ENCODE assay signal across 10 mouse cellular contexts in genomic region chr17:85485065-85485945, GRCm38 (mm10).
A peak's percentile ranks its signal among the peaks of the same experiment; 100 is the strongest.
DNase-seq lines count a peak whose midpoint lies in the region; ATAC-seq and TF ChIP-seq lines count a peak whose summit lies in the region.
"Had no signal": no experiment of that assay in that cellular context is flagged by ENCODE, and none has a peak within 500 bp of the region (broad histone marks: within the 10 kb centered on the region; RNA-seq: fewer than 3 reads in every experiment).

No protein-coding gene starts in this region.

- DNase-seq in embryo, embryonic 10.5 days (ENCODE audit: low spot score) = peak; percentile 31
- no peak for DNase-seq in embryo, embryonic 11 days
- peak; percentile 20 for DNase-seq in MN1 (ENCODE audit: low spot score)
- DNase-seq in left cerebral cortex, postnatal 25 days (ENCODE audit: low spot score in 2 of 2) = no peak
- DNase-seq in cerebellum, adult 11-12 months = no peak
- DNase-seq in liver, postnatal 0 days = no peak

- peaks cover 30% of the 10 kb centered on the region for H3K4me1 ChIP-seq in forebrain, embryonic 15.5 days
- peaks cover 8% of the 10 kb centered on the region; the same call in 1 of the 2 replicates for H3K4me1 ChIP-seq in midbrain, embryonic 16.5 days (ENCODE audit: control insufficient read depth, insufficient read depth, low read length)
- H3K4me1 ChIP-seq in liver, postnatal 0 days (ENCODE audit: insufficient read depth) = no peaks in the 10 kb centered on the region

- ATAC-seq in forebrain, embryonic 15.5 days (replicated peaks) = peak; percentile 62
- ATAC-seq in midbrain, embryonic 16.5 days = no peak
- ATAC-seq in liver, postnatal 0 days = no peak
- ATAC-seq: inflammation-experienced regulatory T-cells, adult 6 months had no signal

- H3K4me3 ChIP-seq in forebrain, embryonic 15.5 days = peak overlapping the region; percentile 32
- H3K4me3 ChIP-seq in midbrain, embryonic 16.5 days (ENCODE audit: low read depth, low read length) = peak overlapping the region; percentile 10
- no peak overlapping the region for H3K4me3 ChIP-seq in liver, postnatal 0 days (ENCODE audit: low read depth, low read length)

- no peak for TF ChIP-seq EP300 in liver, postnatal 0 days (IDR thresholded peaks at IDR 0.05; ENCODE audit: low read depth)

- H3K4me2 ChIP-seq in forebrain, embryonic 15.5 days (replicated peaks) = peak overlapping the region; percentile 55
- peak overlapping the region; percentile 43 for H3K4me2 ChIP-seq in midbrain, embryonic 16.5 days (ENCODE audit: low read length)
- H3K4me2 ChIP-seq in liver, postnatal 0 days (ENCODE audit: low read depth, low read length) = no peak overlapping the region
- H3K4me2 ChIP-seq: liver, embryonic 11.5 days had no signal

- WGBS in forebrain, embryonic 15.5 days = under 1% methylated on average over 30 of the region's 30 CpGs
- under 1% methylated on average over 30 of the region's 30 CpGs for WGBS in midbrain, embryonic 16.5 days
- 4% methylated on average over 30 of the region's 30 CpGs for WGBS in liver, postnatal 0 days (ENCODE audit: insufficient replicate concordance)

- intact Hi-C loops in left cerebral cortex, postnatal 25 days (cut with DNase I) = loop anchor here (5.0 kb wide), 2 partner anchors 137 to 312 kb away; no protein-coding TSS in a partner anchor

- no peaks in the 10 kb centered on the region for H3K9me3 ChIP-seq in forebrain, embryonic 15.5 days
- no peaks in the 10 kb centered on the region for H3K9me3 ChIP-seq in midbrain, embryonic 16.5 days (replicated peaks; ENCODE audit: control insufficient read depth, low read length, poor library complexity, severe bottlenecking)
- no peaks in the 10 kb centered on the region for H3K9me3 ChIP-seq in liver, postnatal 0 days (ENCODE audit: low read length)

- H3K27me3 ChIP-seq in forebrain, embryonic 15.5 days = peaks cover 65% of the 10 kb centered on the region
- H3K27me3 ChIP-seq in midbrain, embryonic 16.5 days (ENCODE audit: control insufficient read depth, insufficient read depth, low read depth, low read length) = peaks cover 62% of the 10 kb centered on the region
- H3K27me3 ChIP-seq in liver, postnatal 0 days (ENCODE audit: insufficient read depth, low read length) = peaks cover 80% of the 10 kb centered on the region

- peak overlapping the region; percentile 42 for H3K9ac ChIP-seq in forebrain, embryonic 15.5 days (replicated peaks)
- no peak overlapping the region for H3K9ac ChIP-seq in midbrain, embryonic 16.5 days (ENCODE audit: low read depth, low read length)
- no peak overlapping the region for H3K9ac ChIP-seq in liver, postnatal 0 days (replicated peaks)

- TF ChIP-seq CTCF in liver, postnatal 0 days (IDR thresholded peaks at IDR 0.05; ENCODE audit: low read depth) = no peak

- peak overlapping the region; percentile 8 for H3K27ac ChIP-seq in forebrain, embryonic 15.5 days (replicated peaks)
- peak overlapping the region; percentile 63 for H3K27ac ChIP-seq in midbrain, embryonic 16.5 days (ENCODE audit: low read length)
- H3K27ac ChIP-seq in liver, postnatal 0 days (ENCODE audit: low read depth) = no peak overlapping the region

- H3K36me3 ChIP-seq in forebrain, embryonic 15.5 days = no peaks in the 10 kb centered on the region
- no peaks in the 10 kb centered on the region for H3K36me3 ChIP-seq in midbrain, embryonic 16.5 days (ENCODE audit: control insufficient read depth, insufficient read depth, low read length)
- H3K36me3 ChIP-seq in liver, postnatal 0 days (replicated peaks; ENCODE audit: insufficient read depth, low read length) = no peaks in the 10 kb centered on the region

Comparison
In these comparisons a context has a peak if more than half of its experiments do, and no peak if none do; other contexts are left out.
1. DNase-seq: peak in embryo, embryonic 10.5 days (single experiment) and MN1 (single experiment); none in embryo, embryonic 11 days (single experiment), left cerebral cortex, postnatal 25 days (0 of 2), cerebellum, adult 11-12 months (single experiment) and liver, postnatal 0 days (single experiment).